Mouse (Mus musculus): ENCODE data around the gene Kcnk7.
"Not testable (repeated sequence)": the region's sequence is repeated elsewhere in the genome, so short reads cannot be mapped to it uniquely, and the experiment has no call there.

Kcnk7 gene

GRCm38 (mm10) chr19:5704163-5704800 is at the start of gene Kcnk7:
Gene Kcnk7, plus strand, starts transcription at chr19:5704367.
- CTCF ChIA-PET = interaction anchor here (0.6 kb wide), 1 partner anchor 58 kb away, joined by 5 read pairs; no protein-coding TSS in a partner anchor

GRCm38 (mm10) chr19:5654720-5655298 is 49.4 kb upstream of the Kcnk7 start:
- CTCF ChIA-PET = no interaction called here

- CTCF ChIA-PET = interaction anchor here (0.9 to 1.2 kb wide), 2 partner anchors 29 to 92 kb away, joined by 3 read pairs; no protein-coding TSS in a partner anchor
Measured at GRCm38 (mm10) chr19:5660942-5661751, 43.0 kb upstream of the Kcnk7 start.

- CTCF ChIA-PET = no interaction called here
Measured at GRCm38 (mm10) chr19:5662310-5662709, 41.9 kb upstream of the Kcnk7 start.

- CTCF ChIA-PET = interaction anchor here (0.7 kb wide), 1 partner anchor 53 kb away, joined by 19 read pairs; no protein-coding TSS in a partner anchor
Measured at GRCm38 (mm10) chr19:5662981-5663913, 40.9 kb upstream of the Kcnk7 start, which contains the start of gene Sipa1. Gene Sipa1, minus strand, starts transcription at chr19:5663707.

- CTCF ChIA-PET = no interaction called here
Measured at GRCm38 (mm10) chr19:5664669-5665257, 39.4 kb upstream of the Kcnk7 start.

GRCm38 (mm10) chr19:5665465-5665864 is 38.7 kb upstream of the Kcnk7 start:
- CTCF ChIA-PET = no interaction called here

GRCm38 (mm10) chr19:5666386-5666785 is 37.8 kb upstream of the Kcnk7 start:
- CTCF ChIA-PET = no interaction called here

- CTCF ChIA-PET = no interaction called here
Measured at GRCm38 (mm10) chr19:5668372-5668771, 35.8 kb upstream of the Kcnk7 start.

- CTCF ChIA-PET = no interaction called here
Measured at GRCm38 (mm10) chr19:5680432-5680831, 23.7 kb upstream of the Kcnk7 start.

- CTCF ChIA-PET = interaction anchor here (0.6 kb wide), 3 partner anchors 106 to 602 kb away, joined by 4 to 8 read pairs (median 5); no protein-coding TSS in a partner anchor
Measured at GRCm38 (mm10) chr19:5684236-5684635, 19.9 kb upstream of the Kcnk7 start.

- CTCF ChIA-PET = interaction anchor here (0.6 kb wide), 1 partner anchor 440 kb away, joined by 5 read pairs; no protein-coding TSS in a partner anchor
Measured at GRCm38 (mm10) chr19:5684985-5685384, 19.2 kb upstream of the Kcnk7 start.

GRCm38 (mm10) chr19:5685431-5685830 is 18.7 kb upstream of the Kcnk7 start:
- CTCF ChIA-PET = no interaction called here

- CTCF ChIA-PET = no interaction called here
Measured at GRCm38 (mm10) chr19:5685861-5686260, 18.3 kb upstream of the Kcnk7 start.

GRCm38 (mm10) chr19:5686437-5686836 is 17.7 kb upstream of the Kcnk7 start:
- CTCF ChIA-PET = no interaction called here

GRCm38 (mm10) chr19:5686954-5687353 is 17.2 kb upstream of the Kcnk7 start:
- CTCF ChIA-PET = not testable (repeated sequence)

GRCm38 (mm10) chr19:5687738-5688137 is 16.4 kb upstream of the Kcnk7 start:
- CTCF ChIA-PET = no interaction called here

- CTCF ChIA-PET = interaction anchor here (0.8 kb wide), 1 partner anchor 53 kb away, joined by 3 read pairs; no protein-coding TSS in a partner anchor
Measured at GRCm38 (mm10) chr19:5688200-5689087, 15.7 kb upstream of the Kcnk7 start, which contains the start of the genes Map3k11 and Pcnx3. Gene Map3k11, plus strand, starts transcription at chr19:5688742. Gene Pcnx3, minus strand, starts transcription at chr19:5688908.

- CTCF ChIA-PET = interaction anchor here (0.8 kb wide), 1 partner anchor 52 kb away, joined by 3 read pairs; no protein-coding TSS in a partner anchor
Measured at GRCm38 (mm10) chr19:5689088-5689428, 15.1 kb upstream of the Kcnk7 start.

All from spleen, embryonic (tissue).